24 mouse cellular contexts compared by ENCODE assay signal in genomic region chr1:6984226-6984625, GRCm38 (mm10).
DNase-seq lines count a peak whose midpoint lies in the region; TF ChIP-seq lines count a peak whose summit lies in the region.
"Had no signal": no experiment of that assay in that cellular context is flagged by ENCODE, and none has a peak within 500 bp of the region (broad histone marks: within the 10 kb centered on the region; RNA-seq: fewer than 3 reads in every experiment).

No protein-coding gene starts in this region.

- no peaks in the 10 kb centered on the region for H3K9me3 ChIP-seq in ES-E14 (ENCODE audit: control insufficient read depth, insufficient read depth, low read depth, low read length)
- H3K9me3 ChIP-seq in limb, embryonic 10.5 days (replicated peaks) = no peaks in the 10 kb centered on the region
- H3K9me3 ChIP-seq: G1E had no signal

- WGBS in limb, embryonic 10.5 days = 90% methylated on average over 1 of the region's 1 CpGs

- DNase-seq in ES-CJ7 (ENCODE audit: low read depth, low spot score) = peak; percentile 8
- DNase-seq in ES-E14 (ENCODE audit: low read depth, low spot score) = peak; percentile 13
- DNase-seq in R1 (ENCODE audit: low read depth, low spot score) = peak; percentile 95
- DNase-seq in ZHBTc4 (ENCODE audit: low read depth, low spot score) = peak; percentile 62
- DNase-seq in limb, embryonic 10.5 days (ENCODE audit: low spot score) = no peak
- no peak for DNase-seq in frontal cortex, adult 2 months (ENCODE audit: extremely low spot score in 1 of 2, low spot score in 1 of 2)
- no peak for DNase-seq in heart, adult 11 months
- no peak for DNase-seq in ovary, postnatal 36 days (ENCODE audit: low spot score)
- DNase-seq: adrenal gland, adult 2 months; adrenal gland, adult 8-10 months; adrenal gland, postnatal 10 days; adrenal gland, postnatal 14 days; adrenal gland, postnatal 25 days; adrenal gland, postnatal 36 days; B cell, adult 2 months; cerebellum, adult 11 months; cerebellum, adult 11-12 months; cerebellum, adult 18-20 months; cerebellum, adult 2 months; cerebellum, adult 8-10 months; cerebellum, adult 9-10 months had no signal

- no peaks in the 10 kb centered on the region for H3K27me3 ChIP-seq in limb, embryonic 10.5 days (ENCODE audit: low read depth, poor library complexity, severe bottlenecking)
- H3K27me3 ChIP-seq: CH12.LX, Patski had no signal

- in situ Hi-C loops in ES-E14 (cut with MboI; ENCODE audit: low sequenced_read_pairs in 2 of 2, unreplicated experiment in 2 of 2) = loop anchor here in 1 of 2 experiments (25.0 kb wide), 1 partner anchor 572 kb away; no protein-coding TSS in a partner anchor

- H3K9ac ChIP-seq in ES-E14 (ENCODE audit: insufficient read depth, low read depth, low read length, poor library complexity, severe bottlenecking) = no peak overlapping the region

- no peak overlapping the region for H3K4me3 ChIP-seq in ES-E14 (ENCODE audit: insufficient read depth in 1 of 2, low read depth in 1 of 2, low read length in 2 of 2, poor library complexity in 1 of 2, severe bottlenecking in 1 of 2)
- H3K4me3 ChIP-seq in limb, embryonic 10.5 days = no peak overlapping the region

- H3K27ac ChIP-seq in ES-E14 (ENCODE audit: insufficient read depth, low read depth, low read length, poor library complexity, severe bottlenecking) = no peak overlapping the region
- no peak overlapping the region for H3K27ac ChIP-seq in limb, embryonic 10.5 days

- H3K36me3 ChIP-seq in ES-E14 (ENCODE audit: control insufficient read depth, insufficient read depth, low read length, poor library complexity, severe bottlenecking) = no peaks in the 10 kb centered on the region
- no peaks in the 10 kb centered on the region for H3K36me3 ChIP-seq in limb, embryonic 10.5 days
- H3K36me3 ChIP-seq: G1E had no signal

- no peaks in the 10 kb centered on the region for H3K4me1 ChIP-seq in ES-E14 (ENCODE audit: control insufficient read depth in 2 of 2, insufficient read depth in 2 of 2, low read length in 2 of 2, poor library complexity in 1 of 2)
- no peaks in the 10 kb centered on the region for H3K4me1 ChIP-seq in limb, embryonic 10.5 days

TF ChIP-seq in ES-E14, 5 proteins besides CTCF, POLR2A, EP300 and RAD21:
- no peak for TF ChIP-seq ZC3H11A (IDR thresholded peaks at IDR 0.05; ENCODE audit: borderline replicate concordance, low read depth, low read length)
- no peak for TF ChIP-seq HCFC1 (IDR thresholded peaks at IDR 0.05; ENCODE audit: borderline replicate concordance, insufficient read depth, low read length)
- TF ChIP-seq CHD2 (IDR thresholded peaks at IDR 0.05; ENCODE audit: low read depth, low read length) = no peak
- no peak for TF ChIP-seq ZNF384 (IDR thresholded peaks at IDR 0.05; ENCODE audit: low read depth, low read length)

Comparison
In these comparisons a context has a peak if more than half of its experiments do, and no peak if none do; other contexts are left out.
1. DNase-seq: peak in ES-CJ7 (single experiment), ES-E14 (single experiment), R1 (single experiment) and ZHBTc4 (single experiment); none in limb, embryonic 10.5 days (single experiment), frontal cortex, adult 2 months (0 of 2), heart, adult 11 months (single experiment) and ovary, postnatal 36 days (single experiment).